ENCODE assay signal across 19 mouse cellular contexts in genomic region chr8:86222715-86223114, GRCm38 (mm10).
DNase-seq lines count a peak whose midpoint lies in the region; ATAC-seq lines count a peak whose summit lies in the region.
"Had no signal": no experiment of that assay in that cellular context is flagged by ENCODE, and none has a peak within 500 bp of the region (broad histone marks: within the 10 kb centered on the region; RNA-seq: fewer than 3 reads in every experiment).

No protein-coding gene starts in this region.

- no peak for ATAC-seq in CD4-positive, CD25-positive, alpha-beta regulatory T cell, adult 4 months
- ATAC-seq in activated CD4-positive, CD25-positive, alpha-beta regulatory T cell, adult 4 months, result no peak
- ATAC-seq: forebrain, embryonic 14.5 days; forebrain, postnatal 0 days; intestine, postnatal 0 days had no signal

- DNase-seq in cerebellum, adult 11-12 months, result peak; percentile 50
- no peak for DNase-seq in cerebellum, adult 11 months
- DNase-seq in brain, adult 2 months (ENCODE audit: low read depth, low spot score), result peak; percentile 58
- DNase-seq in cerebellum, adult 9-11 months, result peak; percentile 49
- DNase-seq in cerebellum, postnatal 25 days, result peak; percentile 43 to 50
- DNase-seq: adrenal gland, postnatal 10 days; adrenal gland, postnatal 36 days; B cell, adult 2 months; forebrain, postnatal 0 days; gastrocnemius, adult 2 months; gastrocnemius, postnatal 14 days; heart, adult 18-20 months; heart, postnatal 14 days; heart, postnatal 4 days; kidney, adult 2 months had no signal
